Comparison of ENCODE assay signal across 11 mouse cellular contexts in the genomic region with DNA sequence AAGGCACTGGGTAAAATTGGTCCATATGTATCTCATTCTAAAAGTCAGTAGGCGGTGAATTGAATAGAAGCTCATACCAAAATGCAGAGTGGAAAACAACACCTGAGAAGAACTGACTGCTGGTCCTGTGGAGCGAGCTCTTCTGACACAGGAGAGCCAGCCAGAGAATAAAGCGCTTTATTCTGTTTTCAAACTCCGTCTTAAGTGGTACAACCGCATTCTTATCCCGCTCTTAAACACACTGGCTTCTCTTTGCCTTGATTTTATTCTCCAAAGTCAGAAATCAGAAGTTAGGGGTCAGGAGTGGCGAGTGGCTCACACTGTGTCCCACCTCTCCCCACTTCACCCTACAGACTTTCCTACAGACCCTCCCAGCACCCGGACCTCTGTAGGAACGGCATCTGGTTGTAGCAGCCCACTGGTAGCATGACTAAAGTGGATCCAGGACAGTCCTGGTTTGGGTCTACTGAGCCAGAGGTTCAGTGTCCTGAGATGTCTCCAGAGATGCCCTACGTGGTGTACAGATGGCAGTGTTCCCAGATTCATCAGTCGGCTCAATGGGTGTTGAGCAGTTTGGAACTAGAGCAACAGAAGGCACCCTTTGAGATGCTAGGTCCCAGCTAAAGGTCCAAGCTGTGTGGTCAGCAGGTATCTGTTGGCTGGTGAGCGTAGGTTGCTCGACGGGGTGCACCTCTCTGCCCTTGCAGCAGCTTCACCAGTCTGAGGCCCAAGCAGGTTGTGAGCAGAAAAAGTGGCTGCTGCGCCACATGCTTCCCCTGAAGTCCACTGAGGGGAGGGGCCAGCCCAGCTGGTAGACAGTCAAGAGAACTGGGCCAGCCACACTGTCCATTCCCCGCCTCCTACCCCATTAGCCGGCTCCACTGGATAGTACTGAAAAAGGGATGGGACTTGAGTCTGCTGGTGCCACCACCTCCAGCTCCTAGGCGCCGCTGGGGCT. TPM values are rescaled to one million over a fixed set of nuclear protein-coding genes. Genes with fewer than 3 reads are reported as not detected.
DNase-seq lines count a peak whose midpoint lies in the region; ATAC-seq and TF ChIP-seq lines count a peak whose summit lies in the region.
"Had no signal": no experiment of that assay in that cellular context is flagged by ENCODE, and none has a peak within 500 bp of the region (broad histone marks: within the 10 kb centered on the region; RNA-seq: fewer than 3 reads in every experiment).

No protein-coding gene starts in this region.

- no peak for TF ChIP-seq CTCF in cortical plate, adult 2 months (IDR thresholded peaks at IDR 0.05; ENCODE audit: extremely low read depth, insufficient read depth, low read length)
- TF ChIP-seq CTCF in liver, postnatal 0 days (IDR thresholded peaks at IDR 0.05; ENCODE audit: low read depth) = no peak
- TF ChIP-seq CTCF in thymus, adult 2 months (IDR thresholded peaks at IDR 0.05; ENCODE audit: borderline replicate concordance, control insufficient read depth, extremely low read depth, insufficient read depth, low read length, poor library complexity) = no peak

- 0 out of 2 replicates have a peak, but pooled peaks have one; percentile 24 for TF ChIP-seq POLR2A in cortical plate, adult 2 months (IDR thresholded peaks at IDR 0.05; ENCODE audit: extremely low read depth, insufficient read depth, low read length)
- TF ChIP-seq POLR2A in thymus, adult 2 months (IDR thresholded peaks at IDR 0.05; ENCODE audit: control insufficient read depth, extremely low read depth, insufficient read depth, low read length, poor library complexity) = no peak

- ATAC-seq in liver, embryonic 11.5 days (replicated peaks; ENCODE audit: low FRiP score) = peak; percentile 44
- 0 out of 2 replicates have a peak, but pooled peaks have one; percentile 2 for ATAC-seq in liver, postnatal 0 days

- 82% methylated on average over 19 of the region's 19 CpGs for WGBS in liver, embryonic 11.5 days
- WGBS in liver, postnatal 0 days (ENCODE audit: insufficient replicate concordance) = 79% methylated on average over 19 of the region's 19 CpGs
- 93% methylated on average over 19 of the region's 19 CpGs for WGBS in thymus, adult 2 months

- H3K27me3 ChIP-seq in liver, embryonic 11.5 days (replicated peaks; ENCODE audit: control insufficient read depth, insufficient read depth, low read length) = peaks cover 8% of the 10 kb centered on the region
- no peaks in the 10 kb centered on the region for H3K27me3 ChIP-seq in liver, postnatal 0 days (ENCODE audit: insufficient read depth, low read length)
- H3K27me3 ChIP-seq in thymus, adult 2 months (ENCODE audit: control insufficient read depth, insufficient read depth, low read length) = no peaks in the 10 kb centered on the region
- H3K27me3 ChIP-seq: hindbrain, embryonic 15.5 days had no signal

- DNase-seq in gastrocnemius, postnatal 14 days = peak; percentile 46
- DNase-seq in gastrocnemius, postnatal 36 days = no peak
- DNase-seq in liver, embryonic 11.5 days (ENCODE audit: low spot score) = no peak
- no peak for DNase-seq in liver
- no peak for DNase-seq in liver, postnatal 0 days
- DNase-seq in thymus, adult 2 months = no peak
- DNase-seq: right cerebral cortex, postnatal 4 days; thymus, postnatal 25 days had no signal

- no peak overlapping the region for H3K9ac ChIP-seq in liver, embryonic 11.5 days (ENCODE audit: low read depth, low read length)
- H3K9ac ChIP-seq in liver, postnatal 0 days (replicated peaks) = no peak overlapping the region
- H3K9ac ChIP-seq: hindbrain, embryonic 15.5 days; neural tube, embryonic 13.5 days had no signal

- no peak overlapping the region for H3K27ac ChIP-seq in liver, embryonic 11.5 days (ENCODE audit: low read depth, low read length)
- H3K27ac ChIP-seq in cortical plate, adult 2 months (ENCODE audit: insufficient read depth, low read length) = peak overlapping the region; percentile 33
- no peak overlapping the region for H3K27ac ChIP-seq in liver, postnatal 0 days (ENCODE audit: low read depth)
- H3K27ac ChIP-seq in thymus, adult 2 months (ENCODE audit: control insufficient read depth, insufficient read depth, low read length) = no peak overlapping the region
- H3K27ac ChIP-seq: hindbrain, embryonic 15.5 days; neural tube, embryonic 13.5 days had no signal

- peaks cover 3% of the 10 kb centered on the region; the same call in 1 of the 2 replicates for H3K4me1 ChIP-seq in liver, embryonic 11.5 days (replicated peaks; ENCODE audit: control insufficient read depth, insufficient read depth, low read length)
- peaks cover 5% of the 10 kb centered on the region; the same call in 1 of the 2 replicates for H3K4me1 ChIP-seq in cortical plate, adult 2 months (ENCODE audit: control insufficient read depth, insufficient read depth, low read length)
- peaks cover 2% of the 10 kb centered on the region for H3K4me1 ChIP-seq in liver, postnatal 0 days (ENCODE audit: insufficient read depth)
- no peaks in the 10 kb centered on the region for H3K4me1 ChIP-seq in thymus, adult 2 months (replicated peaks; ENCODE audit: control insufficient read depth, insufficient read depth, low read length)
- H3K4me1 ChIP-seq: hindbrain, embryonic 15.5 days; neural tube, embryonic 13.5 days had no signal

- peaks cover 29% of the 10 kb centered on the region for H3K36me3 ChIP-seq in liver, embryonic 11.5 days (ENCODE audit: control insufficient read depth, insufficient read depth, low read length)
- H3K36me3 ChIP-seq in liver, postnatal 0 days (replicated peaks; ENCODE audit: insufficient read depth, low read length) = peaks cover 31% of the 10 kb centered on the region
- H3K36me3 ChIP-seq in thymus, adult 2 months (ENCODE audit: control insufficient read depth, insufficient read depth, low read length) = peaks cover 33% of the 10 kb centered on the region

- TF ChIP-seq EP300 in liver, postnatal 0 days (IDR thresholded peaks at IDR 0.05; ENCODE audit: low read depth) = no peak

- H3K4me3 ChIP-seq in liver, embryonic 11.5 days (ENCODE audit: low read depth, low read length) = no peak overlapping the region
- H3K4me3 ChIP-seq in cortical plate, adult 2 months (ENCODE audit: insufficient read depth, low read length) = no peak overlapping the region
- no peak overlapping the region for H3K4me3 ChIP-seq in liver, postnatal 0 days (ENCODE audit: low read depth, low read length)
- no peak overlapping the region for H3K4me3 ChIP-seq in thymus, adult 2 months (ENCODE audit: control insufficient read depth, insufficient read depth, low read length)
- H3K4me3 ChIP-seq: hindbrain, embryonic 15.5 days; neural tube, embryonic 13.5 days had no signal

- no peaks in the 10 kb centered on the region for H3K9me3 ChIP-seq in liver, embryonic 11.5 days (ENCODE audit: control insufficient read depth, low read length)
- no peaks in the 10 kb centered on the region for H3K9me3 ChIP-seq in liver, postnatal 0 days (ENCODE audit: low read length)
- H3K9me3 ChIP-seq: hindbrain, embryonic 15.5 days; neural tube, embryonic 13.5 days had no signal

- H3K4me2 ChIP-seq in liver, embryonic 11.5 days = no peak overlapping the region
- no peak overlapping the region for H3K4me2 ChIP-seq in liver, postnatal 0 days (ENCODE audit: low read depth, low read length)
- H3K4me2 ChIP-seq: hindbrain, embryonic 15.5 days; neural tube, embryonic 13.5 days had no signal

- intact Hi-C loops in gastrocnemius, postnatal 14 days (cut with DNase I; ENCODE audit: low total_unique reads) = no loop called here
- intact Hi-C loops in gastrocnemius, postnatal 36 days (cut with DNase I) = no loop called here

RNA-seq across cellular contexts. Expression of gene Rps6kl1, which starts 15.3 kb away (rescaled TPM):
- total RNA-seq in gastrocnemius, postnatal 14 days (2021) = under 1 TPM; 0.51 to 0.89 TPM
- 1 to 10 TPM in 1 of 2 experiments, under 1 TPM in 1; 0.64 to 1.1 TPM for total RNA-seq in gastrocnemius, postnatal 36 days (2021)
- 0.99 and 1.1 TPM in 2 replicates for polyA plus RNA-seq in liver, embryonic 11.5 days (2014; fragmentation: Nextera tagmentation; extraction: Ambion mirVana)
- polyA plus RNA-seq in cortical plate, adult 2 months (2012; rRNA removed) = 39.2 and 44.3 TPM in 2 replicates
- 0.39 and 0.61 TPM in 2 replicates for polyA plus RNA-seq in liver, postnatal 0 days (2015; fragmentation: Nextera tagmentation; extraction: Ambion mirVana)
- 3.7 and 11.4 TPM in 2 replicates for polyA plus RNA-seq in thymus, adult 2 months (2012; rRNA removed)

RNA-seq across cellular contexts. Expression of gene Dlst, which starts 25.2 kb away (rescaled TPM):
- total RNA-seq in gastrocnemius, postnatal 14 days (2021) = 100 to 1,000 TPM; 291 to 372 TPM
- total RNA-seq in gastrocnemius, postnatal 36 days (2021) = 100 to 1,000 TPM; 286 to 336 TPM
- polyA plus RNA-seq in liver, embryonic 11.5 days (2014; fragmentation: Nextera tagmentation; extraction: Ambion mirVana) = 139 and 143 TPM in 2 replicates
- 144 and 150 TPM in 2 replicates for polyA plus RNA-seq in cortical plate, adult 2 months (2012; rRNA removed)
- 68.3 and 76.4 TPM in 2 replicates for polyA plus RNA-seq in liver, postnatal 0 days (2015; fragmentation: Nextera tagmentation; extraction: Ambion mirVana)
- 131 and 135 TPM in 2 replicates for polyA plus RNA-seq in thymus, adult 2 months (2012; rRNA removed)

RNA-seq across cellular contexts. Expression of gene Prox2, which starts 25.2 kb away (rescaled TPM):
- total RNA-seq in gastrocnemius, postnatal 14 days (2021) = 1 to 10 TPM; 2.1 to 2.2 TPM
- 1 to 10 TPM; 1.1 to 2.2 TPM for total RNA-seq in gastrocnemius, postnatal 36 days (2021)
- 3.8 and 4.3 TPM in 2 replicates for polyA plus RNA-seq in liver, embryonic 11.5 days (2014; fragmentation: Nextera tagmentation; extraction: Ambion mirVana)
- polyA plus RNA-seq in cortical plate, adult 2 months (2012; rRNA removed) = 1.5 and 1.8 TPM in 2 replicates
- polyA plus RNA-seq in liver, postnatal 0 days (2015; fragmentation: Nextera tagmentation; extraction: Ambion mirVana) = 2.3 and 2.8 TPM in 2 replicates
- 2.6 and 4.4 TPM in 2 replicates for polyA plus RNA-seq in thymus, adult 2 months (2012; rRNA removed)

RNA-seq across cellular contexts. Expression of gene Pgf, which starts 41.8 kb away (rescaled TPM):
- 1 to 10 TPM; 2.2 to 2.3 TPM for total RNA-seq in gastrocnemius, postnatal 14 days (2021)
- total RNA-seq in gastrocnemius, postnatal 36 days (2021) = 1 to 10 TPM; 1.2 to 1.9 TPM
- polyA plus RNA-seq in liver, embryonic 11.5 days (2014; fragmentation: Nextera tagmentation; extraction: Ambion mirVana) = 4.0 and 5.7 TPM in 2 replicates
- 2.2 and 2.9 TPM in 2 replicates for polyA plus RNA-seq in cortical plate, adult 2 months (2012; rRNA removed)
- polyA plus RNA-seq in liver, postnatal 0 days (2015; fragmentation: Nextera tagmentation; extraction: Ambion mirVana) = 0.36 and 0.45 TPM in 2 replicates
- polyA plus RNA-seq in thymus, adult 2 months (2012; rRNA removed) = 1.3 and 2.1 TPM in 2 replicates
